ENCODE assay signal across 15 mouse cellular contexts in the genomic region with DNA sequence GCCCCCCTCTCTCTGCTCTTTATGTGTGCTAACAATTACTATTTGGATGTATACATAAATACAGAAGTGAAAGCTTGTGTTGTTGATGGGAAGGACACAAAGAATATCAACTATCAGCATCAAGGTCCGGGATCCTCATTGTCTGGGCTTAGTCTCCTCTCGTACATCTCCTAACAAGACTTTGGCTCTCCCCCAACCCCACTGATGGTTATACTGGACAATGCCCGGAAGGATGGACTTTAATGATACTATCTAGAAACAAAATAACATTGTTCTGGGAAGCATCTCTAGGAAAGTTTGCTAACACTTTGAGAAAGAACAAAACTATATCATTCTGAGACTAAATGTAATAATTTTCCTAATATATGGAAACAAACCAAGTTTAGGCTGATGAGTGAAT.
"Had no signal": no experiment of that assay in that cellular context is flagged by ENCODE, and none has a peak within 500 bp of the region (broad histone marks: within the 10 kb centered on the region; RNA-seq: fewer than 3 reads in every experiment).

No protein-coding gene starts in this region.

- H3K9ac ChIP-seq: intestine, embryonic 15.5 days; kidney, embryonic 15.5 days; liver, embryonic 15.5 days; lung, embryonic 14.5 days; midbrain, embryonic 15.5 days; neural tube, embryonic 12.5 days had no signal

- H3K4me1 ChIP-seq: midbrain, embryonic 15.5 days; neural tube, embryonic 12.5 days had no signal

- H3K4me3 ChIP-seq: intestine, embryonic 15.5 days; kidney, embryonic 15.5 days; left cerebral cortex, adult 2 months; limb, embryonic 10.5 days; liver, embryonic 15.5 days; megakaryocyte, embryonic 14.5 days; midbrain, embryonic 15.5 days; neural tube, embryonic 12.5 days had no signal

- ATAC-seq: intestine, embryonic 15.5 days; midbrain, embryonic 15.5 days had no signal

- DNase-seq: lung, embryonic 14.5 days; spleen, adult 18-20 months; thymus, adult 18-20 months; thymus, postnatal 14 days had no signal

- H3K4me2 ChIP-seq: intestine, embryonic 15.5 days; kidney, embryonic 15.5 days; liver, embryonic 11.5 days; liver, embryonic 15.5 days; lung, embryonic 14.5 days; midbrain, embryonic 11.5 days; midbrain, embryonic 15.5 days; neural tube, embryonic 12.5 days had no signal

- H3K9me3 ChIP-seq: intestine, embryonic 15.5 days; kidney, embryonic 15.5 days; limb, embryonic 10.5 days; liver, embryonic 15.5 days; megakaryocyte, embryonic 14.5 days; midbrain, embryonic 15.5 days; neural tube, embryonic 12.5 days had no signal

- H3K27ac ChIP-seq: intestine, embryonic 15.5 days; kidney, embryonic 15.5 days; left cerebral cortex, adult 2 months; limb, embryonic 10.5 days; liver, embryonic 15.5 days; macrophage; midbrain, embryonic 15.5 days; neural tube, embryonic 12.5 days had no signal

- H3K27me3 ChIP-seq: intestine, embryonic 15.5 days; kidney, embryonic 15.5 days; liver, embryonic 15.5 days; megakaryocyte, embryonic 14.5 days; midbrain, embryonic 15.5 days; neural tube, embryonic 12.5 days had no signal

- H3K36me3 ChIP-seq: intestine, embryonic 15.5 days; kidney, embryonic 15.5 days; limb, embryonic 10.5 days; liver, embryonic 15.5 days; midbrain, embryonic 15.5 days; neural tube, embryonic 12.5 days had no signal
